Comparison of ENCODE assay signal across 20 mouse cellular contexts in the genomic region with DNA sequence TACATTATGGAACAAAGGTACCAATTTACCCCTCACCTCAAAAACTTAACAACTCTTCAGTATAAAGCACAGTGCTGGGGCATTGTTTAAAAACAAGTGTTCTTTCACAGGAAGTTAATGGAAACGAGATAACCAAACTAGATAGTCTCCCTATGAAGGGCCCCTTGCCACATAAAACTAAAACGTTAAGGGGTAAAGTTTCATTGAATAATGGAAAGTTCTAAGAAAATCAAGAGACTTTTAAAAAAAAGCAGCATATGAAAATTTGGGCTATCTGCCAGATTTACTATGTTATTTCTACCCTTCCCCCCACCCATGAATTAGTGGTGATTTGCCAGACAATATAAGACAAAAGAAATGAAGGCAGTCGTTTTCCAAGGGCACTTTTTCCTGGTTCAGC. TPM values are rescaled to one million over a fixed set of nuclear protein-coding genes. Genes with fewer than 3 reads are reported as not detected.
DNase-seq lines count a peak whose midpoint lies in the region; ATAC-seq and TF ChIP-seq lines count a peak whose summit lies in the region.
"Had no signal": no experiment of that assay in that cellular context is flagged by ENCODE, and none has a peak within 500 bp of the region (broad histone marks: within the 10 kb centered on the region; RNA-seq: fewer than 3 reads in every experiment).

No protein-coding gene starts in this region.

- no peak overlapping the region for H3K4me3 ChIP-seq in gastrocnemius, adult 2 months
- H3K4me3 ChIP-seq in kidney, postnatal 0 days (replicated peaks; ENCODE audit: low read depth, low read length) = no peak overlapping the region
- H3K4me3 ChIP-seq: forebrain, embryonic 13.5 days; hindbrain, embryonic 15.5 days; layer of hippocampus, adult 2 months; neural tube, embryonic 12.5 days; stomach, embryonic 15.5 days had no signal

- intact Hi-C loops in gastrocnemius, adult 2 months (cut with DNase I) = no loop called here
- intact Hi-C loops in gastrocnemius, postnatal 14 days (cut with DNase I; ENCODE audit: low total_unique reads) = no loop called here

- H3K27me3 ChIP-seq in kidney, postnatal 0 days (ENCODE audit: insufficient read depth, low read length) = no peaks in the 10 kb centered on the region
- H3K27me3 ChIP-seq: forebrain, embryonic 13.5 days; hindbrain, embryonic 15.5 days; neural tube, embryonic 12.5 days; Patski; stomach, embryonic 15.5 days had no signal

- H3K9me3 ChIP-seq in kidney, postnatal 0 days (replicated peaks; ENCODE audit: low read length) = no peaks in the 10 kb centered on the region
- H3K9me3 ChIP-seq: forebrain, embryonic 13.5 days; hindbrain, embryonic 15.5 days; neural tube, embryonic 12.5 days; stomach, embryonic 15.5 days had no signal

- no peak for DNase-seq in gastrocnemius, adult 2 months
- no peak for DNase-seq in gastrocnemius, postnatal 14 days
- peak; percentile 32 for DNase-seq in kidney, postnatal 0 days (ENCODE audit: low spot score)
- no peak for DNase-seq in kidney, postnatal 14 days
- DNase-seq in 416B (ENCODE audit: low read depth) = peak; percentile 69
- no peak for DNase-seq in right cerebral cortex, postnatal 4 days
- DNase-seq in right cerebral cortex, postnatal 10 days (ENCODE audit: low spot score in 2 of 2) = no peak
- DNase-seq: cerebellum, adult 9-11 months; heart, postnatal 14 days; kidney, adult 18-20 months; lung, postnatal 10 days; thymus, postnatal 14 days had no signal

- H3K4me2 ChIP-seq in kidney, postnatal 0 days (ENCODE audit: low read length) = no peak overlapping the region
- H3K4me2 ChIP-seq: forebrain, embryonic 13.5 days; hindbrain, embryonic 15.5 days; liver, embryonic 11.5 days; neural tube, embryonic 12.5 days; stomach, embryonic 15.5 days had no signal

- no peak for ATAC-seq in kidney, postnatal 0 days (replicated peaks; ENCODE audit: low FRiP score, low read depth)
- ATAC-seq in common myeloid progenitor, adult 5-6 weeks (replicated peaks; ENCODE audit: low read depth, poor library complexity, severe bottlenecking) = 0 out of 2 replicates have a peak, but pooled peaks have one; percentile 45
- ATAC-seq: forebrain, embryonic 13.5 days; Patski had no signal

- H3K27ac ChIP-seq in gastrocnemius, adult 2 months = peak overlapping the region; percentile 46; the same call in 1 of the 2 replicates
- H3K27ac ChIP-seq in kidney, postnatal 0 days = no peak overlapping the region
- H3K27ac ChIP-seq: forebrain, embryonic 13.5 days; hindbrain, embryonic 15.5 days; layer of hippocampus, adult 2 months; neural tube, embryonic 12.5 days; stomach, embryonic 15.5 days had no signal

- H3K36me3 ChIP-seq in kidney, postnatal 0 days (ENCODE audit: insufficient read depth, low read length) = no peaks in the 10 kb centered on the region
- H3K36me3 ChIP-seq: hindbrain, embryonic 15.5 days; neural tube, embryonic 12.5 days; stomach, embryonic 15.5 days had no signal

- WGBS in kidney, postnatal 0 days = 24% methylated on average over 3 of the region's 3 CpGs

- no peak overlapping the region for H3K9ac ChIP-seq in kidney, postnatal 0 days (ENCODE audit: low read depth, low read length)
- H3K9ac ChIP-seq: forebrain, embryonic 13.5 days; hindbrain, embryonic 15.5 days; neural tube, embryonic 12.5 days; stomach, embryonic 15.5 days had no signal

- H3K4me1 ChIP-seq in kidney, postnatal 0 days (replicated peaks; ENCODE audit: insufficient read depth, low read length) = no peaks in the 10 kb centered on the region
- H3K4me1 ChIP-seq: forebrain, embryonic 13.5 days; hindbrain, embryonic 15.5 days; neural tube, embryonic 12.5 days; stomach, embryonic 15.5 days had no signal

- TF ChIP-seq CTCF in gastrocnemius, adult 2 months (IDR thresholded peaks at IDR 0.05) = no peak
- no peak for TF ChIP-seq CTCF in kidney, postnatal 0 days (IDR thresholded peaks at IDR 0.05; ENCODE audit: low read depth)

RNA-seq across cellular contexts. Expression of a gene that starts 21.5 kb away (rescaled TPM):
- 10 to 100 TPM; 33.0 to 44.0 TPM for total RNA-seq in gastrocnemius, adult 2 months (2021)
- 10 to 100 TPM; 19.3 to 21.9 TPM for total RNA-seq in gastrocnemius, postnatal 14 days (2021)
- polyA plus RNA-seq in kidney, postnatal 0 days (2015; fragmentation: Nextera tagmentation; extraction: Ambion mirVana) = 50.4 and 50.5 TPM in 2 replicates
- total RNA-seq in common myeloid progenitor, adult 5-6 weeks (2017) = 80.5 and 120 TPM in 2 replicates

Comparison
In these comparisons a context has a peak if more than half of its experiments do, and no peak if none do; other contexts are left out.
1. DNase-seq: peak in kidney, postnatal 0 days (single experiment) and 416B (single experiment); none in gastrocnemius, adult 2 months (single experiment), gastrocnemius, postnatal 14 days (single experiment), kidney, postnatal 14 days (single experiment), right cerebral cortex, postnatal 4 days (single experiment) and right cerebral cortex, postnatal 10 days (0 of 2).